Mouse (Mus musculus) CH12.LX (cell line): Measurements from ENCODE around the gene Urgcp. TPM values are rescaled to one million over a fixed set of nuclear protein-coding genes. Genes with fewer than 3 reads are reported as not detected.
A peak's percentile ranks its signal among the peaks of the same experiment; 100 is the strongest.

ENCODE experiments used
- DNase-seq: peaks from one replicate; pipeline ENCODE4 v3.0.0-alpha.2; 2013; ENCODE audit errors: extremely low read depth
- H3K27ac ChIP-seq: 2 replicates; pipeline ENCODE4 v1.5.1; 2012; ENCODE audit warnings: low read depth, mild to moderate bottlenecking, control low read depth, moderate library complexity; ENCODE audit not compliant: insufficient read depth
- H3K27me3 ChIP-seq: replicated peaks from 2 replicates; pipeline ENCODE3; 2012; ENCODE audit warnings: inconsistent platforms
- H3K36me3 ChIP-seq, 2 experiments: replicated peaks in 1 of 2; 2 replicates each; pipeline versions ENCODE3 to v1.6.1; 2012; ENCODE audit warnings: inconsistent platforms in 1 of 2, low read length in 1 of 2, mild to moderate bottlenecking in 1 of 2, mixed read lengths in 1 of 2, moderate library complexity in 1 of 2; ENCODE audit not compliant: control insufficient read depth in 1 of 2, insufficient read depth in 1 of 2
- H3K4me1 ChIP-seq, 2 experiments: 2 replicates each; pipeline ENCODE4 v1.6.1; 2012; ENCODE audit warnings: inconsistent platforms in 1 of 2, moderate library complexity in 1 of 2; ENCODE audit not compliant: insufficient read depth in 2 of 2, control insufficient read depth in 1 of 2
- H3K4me2 ChIP-seq: 2 replicates; pipeline ENCODE4 v1.6.1; 2012; ENCODE audit warnings: low read depth, mild to moderate bottlenecking, control low read depth; ENCODE audit not compliant: poor library complexity, insufficient read depth, severe bottlenecking
- H3K4me3 ChIP-seq, 3 experiments: fragments of 150-350 bp in 1 of 3; sonication (generic) in 1 of 3; replicated peaks in 1 of 3; 2 replicates each; pipeline versions ENCODE3 to v1.5.1; 2011 to 2012; ENCODE audit warnings: low read depth in 2 of 3, low read length in 2 of 3, mild to moderate bottlenecking in 2 of 3, moderate library complexity in 2 of 3, control low read depth in 1 of 3, improper control_type of control experiment in 1 of 3, inconsistent platforms in 1 of 3, mixed read lengths in 1 of 3; ENCODE audit not compliant: poor library complexity in 1 of 3
- H3K79me2 ChIP-seq: replicated peaks from 2 replicates; pipeline ENCODE4 v1.6.1; 2012; ENCODE audit warnings: mild to moderate bottlenecking, moderate library complexity; ENCODE audit not compliant: control insufficient read depth, poor library complexity, insufficient read depth, severe bottlenecking; ENCODE audit errors: extremely low read depth
- H3K9ac ChIP-seq: 2 replicates; pipeline ENCODE4 v1.6.1; 2012; ENCODE audit warnings: low read depth, mild to moderate bottlenecking, control low read depth, moderate library complexity; ENCODE audit not compliant: insufficient read depth
- H3K9me3 ChIP-seq: replicated peaks from 2 replicates; pipeline ENCODE3; 2012; ENCODE audit warnings: low read length, inconsistent platforms, mixed read lengths
- BHLHE40 ChIP-seq: IDR thresholded peaks from 2 replicates; pipeline ENCODE4 v1.6.1; 2011; ENCODE audit warnings: mild to moderate bottlenecking, low read depth, low read length, improper control_type of control experiment
- CHD1 ChIP-seq: IDR thresholded peaks from 2 replicates; pipeline ENCODE4 v1.6.1; 2012; ENCODE audit warnings: low read depth, low read length, improper control_type of control experiment, inconsistent platforms
- CTCF ChIP-seq, 2 experiments: IDR thresholded peaks in 1 of 2; conservative IDR thresholded peaks in 1 of 2; 2 replicates each; pipeline ENCODE4 v1.5.1; 2011 to 2012; ENCODE audit warnings: low read depth in 2 of 2, low read length in 2 of 2, improper control_type of control experiment in 1 of 2, inconsistent platforms in 1 of 2, mild to moderate bottlenecking in 1 of 2, moderate library complexity in 1 of 2
- GABPA ChIP-seq: IDR thresholded peaks from 2 replicates; pipeline ENCODE4 v1.6.1; 2012; ENCODE audit warnings: low read depth, low read length, improper control_type of control experiment, inconsistent platforms; ENCODE audit not compliant: insufficient replicate concordance
- KAT2A ChIP-seq: IDR thresholded peaks from 2 replicates; pipeline ENCODE4 v1.6.1; 2012; ENCODE audit warnings: low read length, improper control_type of control experiment, inconsistent platforms; ENCODE audit not compliant: insufficient replicate concordance
- MXI1 ChIP-seq: IDR thresholded peaks from 2 replicates; pipeline ENCODE4 v1.6.1; 2011; ENCODE audit warnings: mild to moderate bottlenecking, low read depth, low read length, improper control_type of control experiment
- MYC ChIP-seq: IDR thresholded peaks from 2 replicates; pipeline ENCODE4 v1.6.1; 2011; ENCODE audit warnings: low read depth, mild to moderate bottlenecking, improper control_type of control experiment, low read length
- NRF1 ChIP-seq: IDR thresholded peaks from 2 replicates; pipeline ENCODE4 v1.6.1; 2014; ENCODE audit warnings: low read depth, mild to moderate bottlenecking, inconsistent platforms, low read length, improper control_type of control experiment, moderate library complexity
- POLR2A ChIP-seq: IDR thresholded peaks from 2 replicates; pipeline ENCODE4 v1.6.1; 2011; ENCODE audit warnings: low read depth, mild to moderate bottlenecking, improper control_type of control experiment, low read length
- RAD21 ChIP-seq: IDR thresholded peaks from 2 replicates; pipeline ENCODE4 v1.6.1; 2011; ENCODE audit warnings: low read depth, mild to moderate bottlenecking, low read length, improper control_type of control experiment, moderate library complexity
- RCOR1 ChIP-seq: conservative IDR thresholded peaks from 2 replicates; pipeline ENCODE4 v1.6.1; 2012; ENCODE audit warnings: low read depth, mild to moderate bottlenecking, inconsistent platforms, low read length, improper control_type of control experiment
- SIN3A ChIP-seq: IDR thresholded peaks from 2 replicates; pipeline ENCODE4 v1.6.1; 2012; ENCODE audit warnings: low read length, improper control_type of control experiment, inconsistent platforms
- SMC3 ChIP-seq: IDR thresholded peaks from 2 replicates; pipeline ENCODE4 v1.6.1; 2011; ENCODE audit warnings: low read depth, low read length, improper control_type of control experiment
- TCF12 ChIP-seq: IDR thresholded peaks from 2 replicates; pipeline ENCODE4 v1.6.1; 2014; ENCODE audit warnings: low read depth, mild to moderate bottlenecking, inconsistent platforms, low read length, improper control_type of control experiment
- USF1 ChIP-seq: IDR thresholded peaks from 2 replicates; pipeline ENCODE4 v1.6.1; 2014; ENCODE audit warnings: low read depth, mild to moderate bottlenecking, inconsistent platforms, low read length, improper control_type of control experiment
- ZKSCAN1 ChIP-seq: IDR thresholded peaks from 2 replicates; pipeline ENCODE4 v1.6.1; 2012; ENCODE audit warnings: low read depth, inconsistent platforms, low read length, improper control_type of control experiment, borderline replicate concordance
- ZMIZ1 ChIP-seq: IDR thresholded peaks from 2 replicates; pipeline ENCODE4 v1.6.1; 2012; ENCODE audit warnings: low read depth, mild to moderate bottlenecking, inconsistent platforms, low read length, improper control_type of control experiment
- dilution Hi-C: fragments of 300-500 bp; cut with MboI; formaldehyde crosslinking; loops from 2 replicates; pipeline ENCODE4 v1.14.3; 2020; ENCODE audit warnings: low sequenced_read_pairs; ENCODE audit not compliant: extremely low pct_unique_long_range_greater_than_20kb, extremely low pct_ligation_motif_present
- in situ Hi-C: fragments of 300-500 bp; cut with MboI; formaldehyde crosslinking; loops from 3 replicates; pipeline ENCODE4 v1.14.3; 2019; ENCODE audit warnings: low sequenced_read_pairs, low pct_ligation_motif_present, low pct_unique_long_range_greater_than_20kb, mixed read lengths
- polyA plus RNA-seq: library from polyadenylated mRNA; unstranded; fragments of >175 nt; gene quantifications from 2 replicates; pipeline ENCODE4 v1.2.1, GENCODE M21; 2012; ENCODE audit warnings: low read depth; ENCODE audit not compliant: insufficient read length
- total RNA-seq, 2 experiments: library from RNA; depleted of rRNA; stranded (reverse); fragments of 300-350 nt in 1 of 2; fragments of >200 nt in 1 of 2; gene quantifications; 2 replicates each; pipeline ENCODE4 v1.2.3; 2012 to 2014

Gene Urgcp
- total and polyA plus RNA-seq, 3 experiments, result 11.7 to 13.1 (median 11.7) TPM

DNA sequence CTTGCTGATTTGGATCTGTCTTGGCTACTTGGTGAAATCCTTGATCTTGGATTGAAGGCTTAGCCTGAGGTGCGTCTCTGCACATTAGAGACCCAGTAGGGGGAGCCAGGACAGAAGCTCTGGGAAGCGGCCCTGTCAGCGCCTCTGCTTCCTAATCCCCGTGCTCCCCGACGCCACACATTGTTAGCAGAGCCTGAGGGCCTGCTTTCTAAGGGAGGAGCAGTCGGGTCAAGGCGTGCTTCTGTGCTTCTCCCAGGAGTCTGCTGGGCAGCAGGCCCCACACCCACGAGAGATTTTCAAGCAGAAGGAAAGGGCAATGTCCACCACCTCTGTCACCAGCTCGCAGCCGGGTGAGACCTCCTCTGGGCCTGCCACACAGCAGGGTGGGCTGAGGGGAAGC is 35.2 kb upstream of the Urgcp start:
- Histone ChIP-seq H3K36me3 (peaks cover 81 to 94% of the 10 kb centered on the region in 2 experiments), H3K4me1 (peaks cover 10 to 15% of the 10 kb centered on the region in 2 experiments), H3K4me2 (no peak overlapping the region), H3K27me3 (no peaks in the 10 kb centered on the region), H3K79me2 (no peaks in the 10 kb centered on the region), H3K4me3 (no peak overlapping the region), H3K9me3 (no peaks in the 10 kb centered on the region), H3K27ac (peak overlapping the region; percentile 14; the same call in 1 of the 2 replicates), H3K9ac (no peak overlapping the region)
- no peak for TF ChIP-seq KAT2A
- TF ChIP-seq CTCF (conservative IDR thresholded peaks at IDR 0.05 in 1 of 2, IDR thresholded peaks at IDR 0.05 in 1 of 2; ENCODE audit: low read depth in 2 of 2, low read length in 2 of 2), result 0 out of 4 replicates have a peak, but pooled peaks of 1 of the 2 experiments have one; percentile 7
- in situ Hi-C loops, result no loop called here
- DNase-seq, result no peak
- dilution Hi-C loops, result no loop called here

DNA sequence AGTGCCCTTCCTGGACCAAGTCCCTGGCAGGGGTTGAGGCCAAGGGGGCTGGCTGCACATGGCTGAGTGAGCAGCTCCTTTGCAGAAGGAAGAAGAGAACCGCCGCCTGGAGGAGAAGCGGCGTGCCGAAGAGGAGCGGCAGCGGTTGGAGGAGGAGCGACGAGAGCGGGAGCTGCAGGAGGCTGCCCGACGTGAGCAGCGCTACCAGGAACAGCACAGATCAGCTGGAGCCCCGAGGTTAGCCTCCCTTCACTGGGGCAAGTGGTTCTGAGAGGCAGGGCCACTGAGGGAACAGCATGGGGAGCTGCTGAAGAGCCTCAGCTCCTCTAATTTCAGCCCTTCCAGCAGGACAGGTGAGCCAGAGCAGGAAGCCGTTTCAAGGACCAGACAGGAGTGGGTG is 34.8 kb upstream of the Urgcp start:
- no peak overlapping the region for H3K4me3 ChIP-seq
- peaks cover 85 to 97% of the 10 kb centered on the region in 2 experiments for H3K36me3 ChIP-seq
- no peak for DNase-seq

DNA sequence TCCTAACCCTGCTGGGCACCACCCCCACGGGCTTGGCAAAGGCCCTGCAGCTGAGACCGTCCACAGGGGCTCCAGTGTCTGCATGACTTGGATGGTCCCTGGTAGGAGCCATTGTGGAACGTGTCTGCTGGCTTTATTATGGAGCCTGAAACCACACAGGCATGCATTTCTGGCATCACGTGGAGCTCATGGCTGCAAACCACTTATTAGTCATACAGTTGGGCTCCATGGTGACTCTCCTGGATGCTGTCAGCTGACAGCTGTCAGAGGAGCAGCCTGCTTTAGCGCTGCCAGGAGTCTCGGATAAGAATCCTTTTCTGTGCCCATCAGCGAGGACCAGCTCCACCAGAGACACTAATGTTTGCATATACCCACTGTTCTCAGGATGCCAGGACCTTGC is 33.5 kb upstream of the Urgcp start:
- TF ChIP-seq TCF12, result no peak
- TF ChIP-seq SIN3A, result no peak
- no peak for TF ChIP-seq MYC
- TF ChIP-seq CTCF (conservative IDR thresholded peaks at IDR 0.05 in 1 of 2, IDR thresholded peaks at IDR 0.05 in 1 of 2; ENCODE audit: low read depth in 2 of 2, low read length in 2 of 2), result no peak
- TF ChIP-seq ZMIZ1, result no peak
- no peak for TF ChIP-seq MXI1
- no peak for TF ChIP-seq ZKSCAN1
- no peak for TF ChIP-seq BHLHE40
- no peak for TF ChIP-seq RAD21
- no peak for TF ChIP-seq CHD1
- TF ChIP-seq RCOR1, result no peak
- TF ChIP-seq, all 38 proteins: peak for 0
- dilution Hi-C loops, result no loop called here
- in situ Hi-C loops, result no loop called here
- peaks cover 3 to 22% of the 10 kb centered on the region in 2 experiments; a peak in 3 of 4 replicates for H3K4me1 ChIP-seq
- no peak overlapping the region for H3K4me2 ChIP-seq
- H3K27ac ChIP-seq, result no peak overlapping the region
- H3K4me3 ChIP-seq, result no peak overlapping the region
- H3K79me2 ChIP-seq, result 0 out of 2 replicates have a peak, but pooled peaks cover 3% of the 10 kb centered on the region
- H3K9me3 ChIP-seq, result no peaks in the 10 kb centered on the region
- H3K36me3 ChIP-seq, result peaks cover 80 to 94% of the 10 kb centered on the region in 2 experiments
- H3K27me3 ChIP-seq, result no peaks in the 10 kb centered on the region
- DNase-seq, result no peak
- no peak overlapping the region for H3K9ac ChIP-seq

More for the DNA sequence above, 34.8 kb upstream of the Urgcp start:
- Histone ChIP-seq H3K4me2 (no peak overlapping the region), H3K27ac (no peak overlapping the region), H3K9ac (no peak overlapping the region), H3K27me3 (no peaks in the 10 kb centered on the region), H3K9me3 (no peaks in the 10 kb centered on the region), H3K4me1 (peaks cover 8 to 15% of the 10 kb centered on the region in 2 experiments), H3K79me2 (no peaks in the 10 kb centered on the region)
- TF ChIP-seq USF1, result no peak
- no peak for TF ChIP-seq BHLHE40
- no peak for TF ChIP-seq SMC3
- TF ChIP-seq RAD21, result no peak
- no peak for TF ChIP-seq POLR2A
- no peak for TF ChIP-seq NRF1
- no peak for TF ChIP-seq ZKSCAN1
- no peak for TF ChIP-seq GABPA
- no peak for TF ChIP-seq CHD1
- TF ChIP-seq ZMIZ1, result no peak
- in situ Hi-C loops (no loop called here), dilution Hi-C loops (no loop called here)
